Mouse (Mus musculus): Measurements from ENCODE around the gene Fzd7.

Fzd7 gene

GRCm38 (mm10) chr1:59502355-59502754 is 20.1 kb downstream of the Fzd7 start:
- peak; percentile 58 for DNase-seq (ENCODE audit: low spot score)

- DNase-seq (ENCODE audit: low spot score) = peak; percentile 66
Measured at GRCm38 (mm10) chr1:59503659-59504301, 21.6 kb downstream of the Fzd7 start.

- no peak for DNase-seq (ENCODE audit: low spot score)
Measured at GRCm38 (mm10) chr1:59504302-59504700, 22.1 kb downstream of the Fzd7 start.

GRCm38 (mm10) chr1:59508463-59509139 is 26.4 kb downstream of the Fzd7 start:
- DNase-seq (ENCODE audit: low spot score) = no peak

GRCm38 (mm10) chr1:59511566-59512270 is 29.5 kb downstream of the Fzd7 start:
- no peak for DNase-seq (ENCODE audit: low spot score)

GRCm38 (mm10) chr1:59516026-59516917 is 34.0 kb downstream of the Fzd7 start, which contains the start of gene Gm973:
Gene Gm973 (plus strand): TSS chr1:59516264.
- peak; percentile 58 for DNase-seq (ENCODE audit: low spot score)

- no peak for DNase-seq (ENCODE audit: low spot score)
Measured at GRCm38 (mm10) chr1:59520226-59520837, 38.1 kb downstream of the Fzd7 start.

- DNase-seq (ENCODE audit: low spot score) = no peak
Measured at GRCm38 (mm10) chr1:59522456-59522855, 40.2 kb downstream of the Fzd7 start.

GRCm38 (mm10) chr1:59523378-59523958 is 41.2 kb downstream of the Fzd7 start:
- DNase-seq (ENCODE audit: low spot score) = no peak

- no peak for DNase-seq (ENCODE audit: low spot score)
Measured at GRCm38 (mm10) chr1:59524071-59524470, 41.8 kb downstream of the Fzd7 start.

- no peak for DNase-seq (ENCODE audit: low spot score)
Measured at GRCm38 (mm10) chr1:59524759-59525158, 42.5 kb downstream of the Fzd7 start.

GRCm38 (mm10) chr1:59527219-59527618 is 45.0 kb downstream of the Fzd7 start:
- no peak for DNase-seq (ENCODE audit: low spot score)

GRCm38 (mm10) chr1:59534976-59535810 is 53.0 kb downstream of the Fzd7 start:
- no peak for DNase-seq (ENCODE audit: low spot score)
